Mouse (Mus musculus) common myeloid progenitor, adult 5-6 weeks (primary cell): ENCODE data around the gene Aldh3b3. TPM values are rescaled to one million over a fixed set of nuclear protein-coding genes. Genes with fewer than 3 reads are reported as not detected.
A peak's percentile ranks its signal among the peaks of the same experiment; 100 is the strongest.
"Not testable (repeated sequence)": the region's sequence is repeated elsewhere in the genome, so short reads cannot be mapped to it uniquely, and the experiment has no call there.

Experiments
- ATAC-seq: replicated peaks from 2 replicates; pipeline ENCODE4 v1.8.0; 2016; ENCODE audit warnings: low read depth, mild to moderate bottlenecking, moderate TSS enrichment, inconsistent platforms; ENCODE audit not compliant: poor library complexity, severe bottlenecking
- total RNA-seq: library from RNA; stranded (forward); fragments of 200-1000, 187-1606 nt; gene quantifications from 2 replicates; pipeline ENCODE4 v1.2.3, GENCODE M21; 2017

The Aldh3b3 gene
- total RNA-seq, 1 experiment from 2014 or later, result 0.41 TPM

GRCm38 (mm10) chr19:3966330-3967075 is 8.1 kb downstream of the Aldh3b3 start:
- peak; percentile 49; the same call in 1 of the 2 replicates for ATAC-seq

- ATAC-seq, result no peak
Observed at GRCm38 (mm10) chr19:3967258-3967657, 8.8 kb downstream of the Aldh3b3 start.

- 0 out of 2 replicates have a peak, but pooled peaks have one; percentile 32 for ATAC-seq
Observed at GRCm38 (mm10) chr19:3972229-3972628, 13.8 kb downstream of the Aldh3b3 start, which contains the start of gene Aldh3b2. Gene Aldh3b2, plus strand, starts transcription at chr19:3972328.

- not testable (repeated sequence) for ATAC-seq
Observed at GRCm38 (mm10) chr19:3974608-3975007, 16.2 kb downstream of the Aldh3b3 start.

- no peak for ATAC-seq
Observed at GRCm38 (mm10) chr19:3975866-3976265, 17.4 kb downstream of the Aldh3b3 start.

- peak; percentile 76 for ATAC-seq
Observed at GRCm38 (mm10) chr19:3980309-3980708, 21.9 kb downstream of the Aldh3b3 start.

GRCm38 (mm10) chr19:3980917-3981316 is 22.5 kb downstream of the Aldh3b3 start:
- no peak for ATAC-seq

GRCm38 (mm10) chr19:3983527-3984200 is 25.2 kb downstream of the Aldh3b3 start:
- ATAC-seq, result no peak

GRCm38 (mm10) chr19:3985261-3985681 is 26.8 kb downstream of the Aldh3b3 start:
- ATAC-seq, result 0 out of 2 replicates have a peak, but pooled peaks have one; percentile 13

- peak; percentile 67 for ATAC-seq
Observed at GRCm38 (mm10) chr19:3986334-3986733, 27.9 kb downstream of the Aldh3b3 start, which contains the start of gene Acy3. Gene Acy3, plus strand, starts transcription at chr19:3986570.

- no peak for ATAC-seq
Observed at GRCm38 (mm10) chr19:3988066-3988465, 29.6 kb downstream of the Aldh3b3 start.

- ATAC-seq, result no peak
Observed at GRCm38 (mm10) chr19:3988750-3989149, 30.3 kb downstream of the Aldh3b3 start.

- ATAC-seq, result no peak
Observed at GRCm38 (mm10) chr19:3990804-3991203, 32.4 kb downstream of the Aldh3b3 start.

- ATAC-seq, result no peak
Observed at GRCm38 (mm10) chr19:3991562-3991961, 33.1 kb downstream of the Aldh3b3 start.

- no peak for ATAC-seq
Observed at GRCm38 (mm10) chr19:3991966-3992365, 33.5 kb downstream of the Aldh3b3 start.

GRCm38 (mm10) chr19:3992416-3992815 is 34.0 kb downstream of the Aldh3b3 start, which contains the start of gene Tbx10:
Gene Tbx10, plus strand, starts transcription at chr19:3992752.
- ATAC-seq, result no peak

- no peak for ATAC-seq
Observed at GRCm38 (mm10) chr19:3994932-3995331, 36.5 kb downstream of the Aldh3b3 start.

GRCm38 (mm10) chr19:3995505-3995904 is 37.1 kb downstream of the Aldh3b3 start:
- ATAC-seq, result no peak

- no peak for ATAC-seq
Observed at GRCm38 (mm10) chr19:3996106-3996505, 37.7 kb downstream of the Aldh3b3 start.

- no peak for ATAC-seq
Observed at GRCm38 (mm10) chr19:3996747-3997146, 38.3 kb downstream of the Aldh3b3 start.

GRCm38 (mm10) chr19:3997231-3997630 is 38.8 kb downstream of the Aldh3b3 start:
- no peak for ATAC-seq
